Mouse (Mus musculus) heart, postnatal 0 days (tissue): ENCODE measurements around the gene Rictor. TPM values are rescaled to one million over a fixed set of nuclear protein-coding genes. Genes with fewer than 3 reads are reported as not detected.
"Not testable (repeated sequence)": the region's sequence is repeated elsewhere in the genome, so short reads cannot be mapped to it uniquely, and the experiment has no call there.

Experiments
- ATAC-seq: fragments of 200-750 bp; cut with Nextera tagmentation; 2 replicates; pipeline ENCODE4 v1.8.0; 2017; ENCODE audit warnings: low read depth, moderate number of reproducible peaks, moderate library complexity; ENCODE audit not compliant: insufficient read depth
- DNase-seq: peaks from one replicate; pipeline ENCODE4 v3.0.0-alpha.2; 2016; ENCODE audit warnings: low spot score
- H3K27ac ChIP-seq: fragments of 300-500 bp; sonication (generic); 2 replicates; pipeline ENCODE4 v1.5.1; 2014; ENCODE audit warnings: low read depth, mild to moderate bottlenecking
- H3K27me3 ChIP-seq: fragments of 300-500 bp; sonication (generic); 2 replicates; pipeline ENCODE4 v1.6.1; 2014; ENCODE audit warnings: low read length, mixed read lengths; ENCODE audit not compliant: control insufficient read depth, insufficient read depth
- H3K36me3 ChIP-seq: fragments of 300-500 bp; sonication (generic); replicated peaks from 2 replicates; pipeline ENCODE4 v1.6.1; 2014; ENCODE audit warnings: low read length, mixed read lengths; ENCODE audit not compliant: control insufficient read depth, insufficient read depth
- H3K4me1 ChIP-seq: fragments of 300-500 bp; sonication (generic); 2 replicates; pipeline ENCODE4 v1.6.1; 2014; ENCODE audit warnings: antibody characterized with exemption; ENCODE audit not compliant: control insufficient read depth, insufficient read depth
- H3K4me2 ChIP-seq: fragments of 300-500 bp; sonication (generic); 2 replicates; pipeline ENCODE4 v1.6.1; 2014; ENCODE audit warnings: low read depth, mild to moderate bottlenecking, low read length, moderate library complexity
- H3K4me3 ChIP-seq: fragments of 300-500 bp; sonication (generic); 2 replicates; pipeline ENCODE4 v1.5.1; 2014; ENCODE audit warnings: low read depth, low read length
- H3K9ac ChIP-seq: fragments of 300-500 bp; sonication (generic); replicated peaks from 2 replicates; pipeline ENCODE4 v1.6.1; 2014; ENCODE audit warnings: low read depth, low read length, mixed read lengths
- H3K9me3 ChIP-seq: fragments of 300-500 bp; sonication (generic); replicated peaks from 2 replicates; pipeline ENCODE4 v1.6.1; 2016; ENCODE audit warnings: low read length; ENCODE audit not compliant: control insufficient read depth
- CTCF ChIP-seq: IDR thresholded peaks from 2 replicates; pipeline ENCODE4 v1.5.1; 2016; ENCODE audit warnings: antibody characterized with exemption, control low read depth, low read depth
- EP300 ChIP-seq: IDR thresholded peaks from 2 replicates; pipeline ENCODE4 v1.6.1; 2016; ENCODE audit warnings: antibody characterized with exemption, low read depth
- WGBS: fragments of 180-500 bp; shearing (Covaris S2); extraction: QIAGEN DNeasy Blood & Tissue Kit; methylation state at CpG from one replicate; pipeline ENCODE4 v1.1.7; 2014; 5-methylcytosine and 5-hydroxymethylcytosine counted together
- polyA plus RNA-seq: library from polyadenylated mRNA; unstranded; fragments of >200 nt; fragmentation: Nextera tagmentation; extraction: Ambion mirVana; gene quantifications from 2 replicates; pipeline ENCODE4 v1.2.1, GENCODE M21; 2015
- total RNA-seq: library from RNA; depleted of rRNA; stranded (reverse); fragments of >200 nt; gene quantifications from 2 replicates; pipeline ENCODE4 v1.2.3, GENCODE M21; 2014; ENCODE audit warnings: low replicate concordance; rRNA removed

The Rictor gene
- total and polyA plus RNA-seq, 2 experiments from 2014 or later, result 17.5 to 23.2 TPM

DNA sequence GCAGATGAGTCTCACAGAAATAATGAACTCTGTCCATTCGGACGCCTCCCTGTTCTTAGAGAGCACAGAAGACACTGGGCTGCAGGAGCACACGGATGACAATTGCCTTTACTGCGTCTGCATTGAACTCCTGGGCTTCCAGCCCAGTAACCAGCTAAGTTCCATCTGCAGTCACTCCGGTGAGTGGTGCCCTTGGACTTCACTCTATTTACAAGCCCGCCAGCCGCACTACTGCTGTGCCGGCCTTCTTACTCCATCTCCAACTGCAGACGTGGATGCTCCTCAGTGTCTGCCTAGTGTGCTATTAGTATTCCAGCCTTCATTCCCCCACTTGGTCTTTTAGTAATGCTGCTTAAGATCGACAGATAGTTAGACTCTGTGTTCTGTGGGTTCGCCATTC lies 83.5 kb downstream of the Rictor start:
- no peak overlapping the region for H3K9ac ChIP-seq
- peaks cover 92% of the 10 kb centered on the region for H3K36me3 ChIP-seq
- no peak overlapping the region for H3K27ac ChIP-seq
- DNase-seq (no peak), ATAC-seq (no peak)
- 89% methylated on average over 11 of the region's 11 CpGs for WGBS
- no peaks in the 10 kb centered on the region for H3K9me3 ChIP-seq
- H3K27me3 ChIP-seq, result no peaks in the 10 kb centered on the region
- H3K4me2 ChIP-seq, result no peak overlapping the region
- no peak for TF ChIP-seq EP300
- no peak overlapping the region for H3K4me3 ChIP-seq
- H3K4me1 ChIP-seq, result no peaks in the 10 kb centered on the region

DNA sequence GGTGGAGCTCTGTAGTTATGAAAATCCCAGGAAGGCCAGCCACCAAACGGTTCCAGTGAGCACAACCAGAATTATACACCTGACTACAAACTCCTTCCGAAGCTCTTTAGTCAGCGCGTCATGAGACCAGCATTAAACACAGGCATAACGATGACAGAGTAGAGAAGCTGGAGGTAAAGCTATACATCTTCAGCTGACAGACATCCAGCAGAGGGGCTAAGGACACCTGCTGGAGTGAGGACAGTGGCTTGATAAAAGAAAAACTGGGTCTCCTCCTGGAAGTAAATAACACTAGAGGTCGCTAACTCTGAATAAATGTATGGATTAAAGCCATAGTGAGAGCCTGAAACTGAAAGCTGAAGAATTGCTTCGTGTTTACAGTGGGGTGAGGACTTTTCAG lies 84.7 kb downstream of the Rictor start:
- DNase-seq (no peak), ATAC-seq (no peak)
- H3K27me3 ChIP-seq, result no peaks in the 10 kb centered on the region
- peaks cover 92% of the 10 kb centered on the region for H3K36me3 ChIP-seq
- H3K4me2 ChIP-seq, result no peak overlapping the region
- WGBS, result 84% methylated on average over 7 of the region's 7 CpGs
- TF ChIP-seq CTCF (no peak), EP300 (no peak)
- H3K4me3 ChIP-seq, result no peak overlapping the region
- no peak overlapping the region for H3K9ac ChIP-seq
- H3K27ac ChIP-seq, result no peak overlapping the region
- no peaks in the 10 kb centered on the region for H3K4me1 ChIP-seq
- H3K9me3 ChIP-seq, result no peaks in the 10 kb centered on the region

DNA sequence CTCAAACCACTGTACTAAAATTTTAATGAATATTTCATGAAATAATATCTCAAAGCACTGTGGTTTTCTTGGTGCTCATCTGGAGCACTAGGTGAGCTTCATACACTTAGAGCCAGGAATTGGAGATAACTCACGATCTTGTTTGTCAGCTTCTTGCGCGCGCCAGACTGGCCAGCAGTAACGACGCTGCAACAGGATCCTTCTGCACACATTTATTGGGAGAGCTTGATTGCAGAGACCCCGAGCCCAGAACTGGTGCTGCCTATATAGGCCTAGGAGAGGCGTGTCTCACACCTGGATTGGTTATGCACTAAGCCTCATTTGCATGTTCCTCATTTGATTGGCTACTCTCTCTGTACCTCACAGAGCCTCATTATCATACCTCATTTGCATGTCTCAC lies 93.0 kb downstream of the Rictor start:
- DNase-seq, H3K27ac ChIP-seq, H3K4me1 ChIP-seq, H3K4me2 ChIP-seq, ATAC-seq, H3K9me3 ChIP-seq, H3K4me3 ChIP-seq, H3K27me3 ChIP-seq, H3K9ac ChIP-seq: not testable (repeated sequence)
- H3K36me3 ChIP-seq, result peaks cover 24% of the 10 kb centered on the region
- WGBS, result 95% methylated on average over 8 of the region's 8 CpGs

DNA sequence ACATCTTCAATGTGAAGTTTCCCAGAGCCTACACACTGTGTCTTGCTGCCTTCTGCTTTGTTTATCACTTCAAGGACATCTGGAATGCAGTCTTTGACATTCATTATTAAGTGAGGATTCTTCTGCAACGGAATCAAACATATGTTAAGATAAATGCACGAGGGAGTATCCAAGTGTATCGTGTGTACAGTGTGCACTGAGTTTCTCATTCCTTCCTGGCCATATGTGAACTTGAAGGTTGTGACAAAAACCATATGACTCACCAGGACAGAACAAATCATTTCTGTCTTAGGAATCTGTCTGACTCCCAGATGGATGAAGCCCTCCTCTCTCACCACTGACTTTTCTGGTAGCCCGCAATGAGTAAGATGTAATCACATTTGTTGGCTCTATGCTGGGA lies 107.6 kb downstream of the Rictor start:
- Histone ChIP-seq H3K9ac (no peak overlapping the region), H3K4me3 (no peak overlapping the region), H3K36me3 (peaks cover 17% of the 10 kb centered on the region), H3K4me1 (no peaks in the 10 kb centered on the region), H3K9me3 (peaks cover 13% of the 10 kb centered on the region), H3K27me3 (no peaks in the 10 kb centered on the region), H3K4me2 (no peak overlapping the region), H3K27ac (no peak overlapping the region)
- WGBS, result 53% methylated on average over 4 of the region's 4 CpGs
- no peak for ATAC-seq
- no peak for TF ChIP-seq CTCF
- TF ChIP-seq EP300, result no peak
- no peak for DNase-seq

DNA sequence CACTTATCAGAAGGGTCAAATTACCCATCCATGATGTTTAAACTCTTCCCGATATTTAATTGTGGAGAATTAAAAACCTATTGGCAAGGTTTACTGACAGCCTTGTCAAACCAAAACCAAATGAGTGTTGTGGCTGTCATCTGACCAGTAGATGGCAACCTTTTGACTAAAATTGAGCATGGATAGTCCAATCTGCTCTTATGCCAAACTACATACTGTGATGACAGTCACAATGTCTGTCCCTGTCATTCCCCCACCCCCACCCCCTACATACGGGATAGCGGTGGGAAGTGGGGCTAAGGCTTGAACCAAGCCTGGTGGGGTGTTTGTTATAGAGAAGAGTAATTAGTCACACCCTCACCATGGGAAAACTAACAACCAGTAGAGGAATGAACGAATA lies 132.0 kb downstream of the Rictor start:
- ATAC-seq, result no peak
- H3K9ac ChIP-seq, result no peak overlapping the region
- no peak overlapping the region for H3K27ac ChIP-seq
- no peaks in the 10 kb centered on the region for H3K27me3 ChIP-seq
- DNase-seq, result peak; percentile 54
- no peaks in the 10 kb centered on the region for H3K9me3 ChIP-seq
- H3K4me1 ChIP-seq, result 0 out of 2 replicates have a peak, but pooled peaks cover under 1% of the 10 kb centered on the region
- TF ChIP-seq CTCF (peak; percentile 74), EP300 (no peak)
- H3K4me2 ChIP-seq, result no peak overlapping the region
- WGBS, result 34% methylated on average over 4 of the region's 4 CpGs
- H3K36me3 ChIP-seq, result peaks cover 21% of the 10 kb centered on the region
- no peak overlapping the region for H3K4me3 ChIP-seq

DNA sequence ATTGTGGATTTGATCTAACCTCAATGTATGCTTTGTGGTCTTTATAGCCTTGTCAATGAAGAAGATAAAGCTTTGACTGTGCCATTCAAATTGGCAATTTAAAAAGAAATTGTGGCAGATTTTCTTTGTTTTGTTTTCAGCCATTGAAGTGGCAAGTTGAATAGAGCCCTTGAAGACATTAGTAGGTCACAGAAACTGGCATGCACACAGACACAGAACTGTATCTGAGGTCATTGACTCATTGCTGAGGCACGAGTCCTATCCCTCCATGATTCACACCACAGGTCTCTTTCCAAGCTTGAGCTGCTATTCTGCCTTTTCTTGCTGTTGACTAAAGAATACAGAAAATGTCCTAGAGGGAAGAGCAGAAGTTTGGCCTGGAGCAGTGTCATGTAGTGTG lies 141.7 kb downstream of the Rictor start:
- Histone ChIP-seq H3K9ac (no peak overlapping the region), H3K27me3 (no peaks in the 10 kb centered on the region), H3K36me3 (peaks cover 8% of the 10 kb centered on the region; the same call in 1 of the 2 replicates), H3K4me2 (no peak overlapping the region), H3K9me3 (no peaks in the 10 kb centered on the region), H3K27ac (no peak overlapping the region), H3K4me1 (0 out of 2 replicates have a peak, but pooled peaks cover 4% of the 10 kb centered on the region), H3K4me3 (no peak overlapping the region)
- TF ChIP-seq EP300 (no peak), CTCF (no peak)
- 53% methylated on average over 1 of the region's 1 CpGs for WGBS
- no peak for DNase-seq
- no peak for ATAC-seq

Other genes starting within 250 kb of the Rictor start
- gene Fyb, start 185.5 kb upstream of the Rictor start, total RNA-seq, result 1.7 TPM in 1 of 2 replicates, not detected in the other
- 1.8 and 3.2 TPM in 2 replicates for gene Fyb, start 185.5 kb upstream of the Rictor start, polyA plus RNA-seq
- 5.5 and 12.4 TPM in 2 replicates for gene Osmr, start 166.6 kb downstream of the Rictor start, total RNA-seq
- 2.5 and 2.6 TPM in 2 replicates for gene Osmr, start 166.6 kb downstream of the Rictor start, polyA plus RNA-seq